Mouse (Mus musculus) right cerebral cortex, postnatal 25 days (tissue): ENCODE measurements around the gene Mms22l.
A peak's percentile ranks its signal among the peaks of the same experiment; 100 is the strongest.
"Not testable (repeated sequence)": the region's sequence is repeated elsewhere in the genome, so short reads cannot be mapped to it uniquely, and the experiment has no call there.

Source experiments
- DNase-seq: peaks from one replicate; pipeline ENCODE4 v3.0.0; 2022

Mms22l gene

GRCm38 (mm10) chr4:24621422-24622187 lies 125.4 kb downstream of the Mms22l start:
- peak; percentile 61 for DNase-seq

GRCm38 (mm10) chr4:24625951-24626584 lies 129.8 kb downstream of the Mms22l start:
- no peak for DNase-seq

- no peak for DNase-seq
Observed at GRCm38 (mm10) chr4:24626686-24627085, 130.4 kb downstream of the Mms22l start.

- DNase-seq: no peak
Observed at GRCm38 (mm10) chr4:24627871-24628270, 131.6 kb downstream of the Mms22l start.

GRCm38 (mm10) chr4:24630430-24630829 lies 134.2 kb downstream of the Mms22l start:
- no peak for DNase-seq

GRCm38 (mm10) chr4:24631177-24631911 lies 135.1 kb downstream of the Mms22l start:
- peak; percentile 30 for DNase-seq

GRCm38 (mm10) chr4:24642306-24642705 lies 146.1 kb downstream of the Mms22l start:
- DNase-seq: no peak

- not testable (repeated sequence) for DNase-seq
Observed at GRCm38 (mm10) chr4:24644735-24645134, 148.5 kb downstream of the Mms22l start.
